Mouse (Mus musculus): Measurements from ENCODE around the gene Nxph4.

Nxph4 gene

GRCm38 (mm10) chr10:127480833-127481813 lies 53.2 kb downstream of the Nxph4 start:
- DNase-seq: peak in 1 of 2 experiments; percentile 18

GRCm38 (mm10) chr10:127479131-127479530 lies 55.2 kb downstream of the Nxph4 start:
- no peak for DNase-seq

GRCm38 (mm10) chr10:127477301-127477700 lies 57.1 kb downstream of the Nxph4 start:
- no peak for DNase-seq

GRCm38 (mm10) chr10:127476541-127476940 lies 57.8 kb downstream of the Nxph4 start:
- no peak for DNase-seq
